Mouse (Mus musculus) testis, adult 2 months (tissue): ENCODE measurements around the gene Gm10644.

Experiments used
- CTCF ChIP-seq: fragments of 200-500 bp; IDR thresholded peaks from 2 replicates; pipeline ENCODE4 v1.5.1; 2012; ENCODE audit warnings: low read depth, mild to moderate bottlenecking, inconsistent platforms, low read length, moderate library complexity; ENCODE audit not compliant: control insufficient read depth, insufficient read depth, insufficient replicate concordance
- POLR2A ChIP-seq: fragments of 200-500 bp; IDR thresholded peaks from 2 replicates; pipeline ENCODE4 v1.6.1; 2012; ENCODE audit warnings: low read depth, mild to moderate bottlenecking, inconsistent platforms, low read length, moderate library complexity; ENCODE audit not compliant: control insufficient read depth

DNA sequence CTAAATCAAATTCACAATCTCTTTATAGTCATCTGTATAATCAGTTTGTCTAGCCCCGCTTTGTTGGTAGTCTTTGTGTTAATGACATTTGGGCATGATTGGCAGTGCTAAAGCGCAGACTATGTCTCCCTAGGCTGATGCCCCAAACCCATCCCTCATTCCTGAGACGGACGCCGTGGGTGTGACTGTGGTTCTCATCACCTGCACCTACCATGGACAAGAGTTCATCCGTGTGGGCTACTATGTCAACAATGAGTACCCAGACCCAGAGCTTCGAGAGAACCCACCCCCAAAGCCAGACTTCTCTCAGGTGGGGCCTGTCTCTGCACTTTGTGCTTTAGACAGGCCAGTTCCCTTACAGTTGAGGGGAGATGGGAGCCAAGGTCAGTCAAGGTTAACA lies 12.7 kb upstream of the Gm10644 start:
- no peak for TF ChIP-seq CTCF
- TF ChIP-seq POLR2A = no peak
